Mouse (Mus musculus) hindbrain, embryonic 15.5 days (tissue): ENCODE measurements around the gene Tnpo1. TPM values are rescaled to one million over a fixed set of nuclear protein-coding genes. Genes with fewer than 3 reads are reported as not detected.

Experiments used
- ATAC-seq: fragments of 200-750 bp; cut with Nextera tagmentation; 2 replicates; pipeline ENCODE4 v1.8.0; 2017; ENCODE audit warnings: low read depth, moderate number of reproducible peaks, moderate TSS enrichment; ENCODE audit not compliant: low FRiP score
- H3K27ac ChIP-seq: fragments of 300-500 bp; sonication (generic); replicated peaks from 2 replicates; pipeline ENCODE4 v1.5.1; 2015; ENCODE audit warnings: mild to moderate bottlenecking, inconsistent platforms
- H3K27me3 ChIP-seq: fragments of 300-500 bp; sonication (generic); 2 replicates; pipeline ENCODE4 v1.6.1; 2015; ENCODE audit warnings: control low read depth, inconsistent platforms
- H3K36me3 ChIP-seq: fragments of 300-500 bp; sonication (generic); 2 replicates; pipeline ENCODE4 v1.6.1; 2015; ENCODE audit warnings: control low read depth, inconsistent platforms
- H3K4me1 ChIP-seq: fragments of 300-500 bp; sonication (generic); replicated peaks from 2 replicates; pipeline ENCODE4 v1.6.1; 2015; ENCODE audit warnings: control low read depth, inconsistent platforms
- H3K4me2 ChIP-seq: fragments of 300-500 bp; sonication (generic); 2 replicates; pipeline ENCODE4 v1.6.1; 2015; ENCODE audit warnings: moderate library complexity, mild to moderate bottlenecking, inconsistent platforms
- H3K4me3 ChIP-seq: fragments of 300-500 bp; sonication (generic); 2 replicates; pipeline ENCODE4 v1.5.1; 2015; ENCODE audit warnings: mild to moderate bottlenecking, inconsistent platforms
- H3K9ac ChIP-seq: fragments of 300-500 bp; sonication (generic); 2 replicates; pipeline ENCODE4 v1.6.1; 2015; ENCODE audit warnings: inconsistent platforms
- H3K9me3 ChIP-seq: fragments of 300-500 bp; sonication (generic); 2 replicates; pipeline ENCODE4 v1.6.1; 2016; ENCODE audit warnings: control low read depth, inconsistent platforms
- WGBS: fragments of 180-500 bp; shearing (Covaris S2); methylation state at CpG from one replicate; pipeline ENCODE4 v1.1.7; 2015; 5-methylcytosine and 5-hydroxymethylcytosine counted together
- polyA plus RNA-seq: library from polyadenylated mRNA; unstranded; fragments of >200 nt; fragmentation: Nextera tagmentation; extraction: Ambion mirVana; gene quantifications from 2 replicates; pipeline ENCODE4 v1.2.1, GENCODE M21; 2015

Gene Tnpo1
- polyA plus RNA-seq, 1 experiment from 2014 or later, result 41.9 TPM

- no peaks in the 10 kb centered on the region for H3K4me1 ChIP-seq
- no peaks in the 10 kb centered on the region for H3K36me3 ChIP-seq
- no peak overlapping the region for H3K27ac ChIP-seq
- ATAC-seq, result no peak
- no peak overlapping the region for H3K4me3 ChIP-seq
- no peak overlapping the region for H3K9ac ChIP-seq
- WGBS, result 76% methylated on average over 4 of the region's 4 CpGs
- H3K4me2 ChIP-seq, result no peak overlapping the region
- no peaks in the 10 kb centered on the region for H3K9me3 ChIP-seq
- no peaks in the 10 kb centered on the region for H3K27me3 ChIP-seq
Observed at GRCm38 (mm10) chr13:98948146-98948545, 22.0 kb upstream of the Tnpo1 start.

DNA sequence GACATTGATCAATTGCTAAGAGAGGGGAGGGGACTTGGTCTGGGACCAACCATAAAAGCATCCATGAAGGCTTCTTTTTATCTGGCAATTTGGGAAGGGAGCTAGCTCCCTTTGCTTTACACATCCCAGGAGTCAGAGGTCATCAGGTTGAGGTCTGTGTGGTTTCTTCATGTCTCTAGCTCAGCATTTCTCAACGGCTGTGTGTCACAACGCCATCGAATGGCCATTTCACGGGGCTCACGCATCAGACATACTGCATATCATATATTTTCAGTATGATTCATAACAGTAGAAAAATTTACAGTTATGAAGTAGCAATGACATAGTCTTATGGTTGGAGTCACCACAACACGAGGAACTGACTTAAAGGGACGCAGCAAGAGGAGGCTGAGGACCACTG, 20.2 kb upstream of the Tnpo1 start:
- no peak overlapping the region for H3K4me2 ChIP-seq
- H3K27ac ChIP-seq, result no peak overlapping the region
- 77% methylated on average over 7 of the region's 7 CpGs for WGBS
- no peaks in the 10 kb centered on the region for H3K27me3 ChIP-seq
- no peak for ATAC-seq
- no peaks in the 10 kb centered on the region for H3K4me1 ChIP-seq
- no peaks in the 10 kb centered on the region for H3K9me3 ChIP-seq
- no peak overlapping the region for H3K9ac ChIP-seq
- H3K36me3 ChIP-seq, result no peaks in the 10 kb centered on the region
- H3K4me3 ChIP-seq, result no peak overlapping the region

DNA sequence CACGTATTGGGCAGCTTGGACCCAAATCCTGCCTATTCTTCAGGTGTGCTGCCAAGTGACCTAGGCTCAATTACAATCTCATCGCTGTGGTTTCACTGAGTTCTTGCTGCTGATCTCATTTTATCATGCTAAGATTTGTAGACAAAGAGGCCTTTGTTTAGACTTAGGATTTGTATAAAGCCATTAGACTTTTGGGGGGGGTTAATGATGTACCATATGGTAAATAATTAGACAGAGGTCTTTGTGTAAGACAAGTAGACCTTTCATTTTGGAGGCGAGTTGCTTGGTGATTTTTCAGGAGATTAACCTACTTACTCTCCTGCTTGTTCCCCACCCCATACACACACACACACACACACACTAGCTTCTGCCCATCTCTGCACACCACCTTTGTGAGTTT, 19.7 kb upstream of the Tnpo1 start:
- Histone ChIP-seq H3K9me3 (no peaks in the 10 kb centered on the region), H3K4me1 (no peaks in the 10 kb centered on the region), H3K27ac (no peak overlapping the region), H3K27me3 (no peaks in the 10 kb centered on the region), H3K9ac (no peak overlapping the region), H3K4me3 (no peak overlapping the region), H3K4me2 (no peak overlapping the region), H3K36me3 (no peaks in the 10 kb centered on the region)
- ATAC-seq, result no peak
- WGBS, result 36% methylated on average over 3 of the region's 3 CpGs

DNA sequence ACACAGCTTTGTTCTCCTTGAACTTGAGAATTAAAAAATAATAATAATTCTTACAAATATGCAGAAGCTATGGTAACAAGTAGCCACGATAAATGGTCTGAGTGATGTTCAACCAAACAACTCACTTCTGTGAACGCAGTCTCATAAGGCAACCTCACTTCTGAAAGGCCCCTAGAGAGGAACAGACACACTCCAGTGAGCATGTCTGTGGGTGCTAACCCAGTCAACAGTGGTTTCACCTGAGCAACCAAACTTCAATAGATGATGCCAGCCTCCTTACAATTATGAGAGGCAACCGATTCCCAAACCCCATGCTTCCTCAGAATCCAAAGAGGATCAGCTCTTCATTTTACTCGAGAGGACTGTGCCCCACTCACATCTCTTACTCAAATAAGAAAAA, 19.2 kb upstream of the Tnpo1 start:
- no peaks in the 10 kb centered on the region for H3K9me3 ChIP-seq
- no peak overlapping the region for H3K27ac ChIP-seq
- 90% methylated on average over 4 of the region's 4 CpGs for WGBS
- no peaks in the 10 kb centered on the region for H3K4me1 ChIP-seq
- H3K4me2 ChIP-seq, result no peak overlapping the region
- no peaks in the 10 kb centered on the region for H3K36me3 ChIP-seq
- no peak overlapping the region for H3K9ac ChIP-seq
- no peak overlapping the region for H3K4me3 ChIP-seq
- no peaks in the 10 kb centered on the region for H3K27me3 ChIP-seq
- no peak for ATAC-seq

- H3K27me3 ChIP-seq, result no peaks in the 10 kb centered on the region
- H3K4me1 ChIP-seq, result no peaks in the 10 kb centered on the region
- 76% methylated on average over 7 of the region's 7 CpGs for WGBS
- H3K4me3 ChIP-seq, result no peak overlapping the region
- H3K27ac ChIP-seq, result no peak overlapping the region
- no peak for ATAC-seq
- no peaks in the 10 kb centered on the region for H3K36me3 ChIP-seq
- no peaks in the 10 kb centered on the region for H3K9me3 ChIP-seq
- no peak overlapping the region for H3K9ac ChIP-seq
- no peak overlapping the region for H3K4me2 ChIP-seq
Observed at GRCm38 (mm10) chr13:98944620-98945081, 18.5 kb upstream of the Tnpo1 start.

DNA sequence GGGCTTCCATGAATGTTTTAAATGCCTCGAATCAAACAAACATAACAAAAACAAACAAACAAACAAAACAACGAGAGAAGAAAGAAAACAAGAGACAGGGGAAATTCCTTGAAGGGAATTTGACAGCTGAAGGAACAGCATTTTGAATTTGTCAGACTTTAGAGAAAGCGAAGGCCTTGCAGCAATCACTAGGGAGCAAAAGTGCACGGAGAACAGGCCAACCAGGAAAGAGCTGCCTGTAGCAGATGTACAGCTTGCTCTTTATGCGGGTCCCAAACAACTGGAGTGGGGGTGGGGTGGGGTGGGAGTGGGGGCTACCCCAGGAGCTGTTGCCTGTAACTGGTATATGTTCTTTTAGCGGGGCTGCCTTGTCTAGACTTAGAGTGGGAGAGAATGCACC, 16.2 kb upstream of the Tnpo1 start:
- no peak overlapping the region for H3K4me3 ChIP-seq
- 67% methylated on average over 6 of the region's 6 CpGs for WGBS
- ATAC-seq, result no peak

GRCm38 (mm10) chr13:98941829-98942343, 15.7 kb upstream of the Tnpo1 start:
- WGBS, result 80% methylated on average over 7 of the region's 7 CpGs
- Histone ChIP-seq H3K27me3 (no peaks in the 10 kb centered on the region), H3K4me2 (no peak overlapping the region), H3K4me3 (no peak overlapping the region), H3K9me3 (no peaks in the 10 kb centered on the region), H3K9ac (no peak overlapping the region), H3K27ac (no peak overlapping the region), H3K36me3 (no peaks in the 10 kb centered on the region), H3K4me1 (no peaks in the 10 kb centered on the region)
- ATAC-seq, result no peak

More for the DNA sequence above, 16.2 kb upstream of the Tnpo1 start:
- H3K36me3 ChIP-seq, result no peaks in the 10 kb centered on the region
- H3K4me1 ChIP-seq, result no peaks in the 10 kb centered on the region
- no peak overlapping the region for H3K9ac ChIP-seq
- no peaks in the 10 kb centered on the region for H3K9me3 ChIP-seq
- H3K27ac ChIP-seq, result no peak overlapping the region
- H3K27me3 ChIP-seq, result no peaks in the 10 kb centered on the region
- H3K4me2 ChIP-seq, result no peak overlapping the region

DNA sequence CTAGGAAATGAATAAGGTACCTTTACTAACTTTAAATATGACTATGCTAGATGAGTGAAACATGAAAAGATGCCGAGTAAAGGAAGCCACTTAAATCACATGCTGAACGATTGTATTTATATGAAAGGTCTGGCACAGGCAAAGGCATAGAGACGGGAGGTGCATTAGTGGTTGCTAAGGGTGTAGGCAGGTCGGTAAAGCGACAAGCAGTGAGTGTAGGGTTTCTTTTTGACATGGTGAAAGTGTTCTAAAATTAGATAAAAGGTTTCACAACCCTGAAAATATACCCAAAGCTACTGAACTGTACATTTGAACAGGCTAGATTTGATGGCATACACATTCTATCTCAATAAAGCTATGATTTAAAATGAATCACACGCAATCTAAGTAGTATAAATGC, 10.9 kb upstream of the Tnpo1 start:
- Histone ChIP-seq H3K4me2 (no peak overlapping the region), H3K27me3 (no peaks in the 10 kb centered on the region), H3K27ac (no peak overlapping the region), H3K4me3 (no peak overlapping the region), H3K9ac (no peak overlapping the region), H3K4me1 (no peaks in the 10 kb centered on the region), H3K9me3 (no peaks in the 10 kb centered on the region), H3K36me3 (no peaks in the 10 kb centered on the region)
- no peak for ATAC-seq
- 84% methylated on average over 6 of the region's 6 CpGs for WGBS

- no peaks in the 10 kb centered on the region for H3K9me3 ChIP-seq
- H3K4me2 ChIP-seq, result no peak overlapping the region
- H3K36me3 ChIP-seq, result no peaks in the 10 kb centered on the region
- peaks cover 14% of the 10 kb centered on the region for H3K4me1 ChIP-seq
- no peak overlapping the region for H3K27ac ChIP-seq
- H3K9ac ChIP-seq, result no peak overlapping the region
- WGBS, result 93% methylated on average over 2 of the region's 2 CpGs
- no peak for ATAC-seq
- H3K4me3 ChIP-seq, result no peak overlapping the region
- H3K27me3 ChIP-seq, result no peaks in the 10 kb centered on the region
Observed at GRCm38 (mm10) chr13:98928908-98929307, 2.7 kb upstream of the Tnpo1 start.

DNA sequence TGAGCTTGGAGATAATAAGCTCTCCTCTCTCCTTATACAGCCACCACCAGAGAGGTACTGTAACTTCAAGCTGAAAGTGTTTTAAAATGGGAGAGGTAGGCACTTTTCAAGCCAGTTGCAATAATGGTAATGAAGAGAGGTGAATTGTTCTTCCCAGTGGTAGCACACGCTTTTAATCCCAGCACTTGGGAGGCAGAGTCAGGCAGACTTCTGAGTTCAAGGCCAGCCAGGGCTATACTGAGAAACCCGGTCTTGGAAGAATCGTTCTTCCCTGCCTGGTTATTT, 716 bp upstream of the Tnpo1 start:
- Histone ChIP-seq H3K9ac (peak overlapping the region; percentile 89), H3K27ac (peak overlapping the region; percentile 99), H3K4me3 (peak overlapping the region; percentile 76), H3K27me3 (no peaks in the 10 kb centered on the region), H3K4me1 (peaks cover 27% of the 10 kb centered on the region), H3K36me3 (no peaks in the 10 kb centered on the region), H3K4me2 (peak overlapping the region; percentile 64), H3K9me3 (no peaks in the 10 kb centered on the region)
- ATAC-seq, result peak; percentile 2; the same call in 1 of the 2 replicates
- WGBS, result 72% methylated on average over 3 of the region's 3 CpGs

GRCm38 (mm10) chr13:98925486-98926212, 535 bp downstream of the Tnpo1 start:
- Histone ChIP-seq H3K4me3 (peak overlapping the region; percentile 76), H3K4me2 (peak overlapping the region; percentile 64), H3K4me1 (peaks cover 38% of the 10 kb centered on the region), H3K9me3 (no peaks in the 10 kb centered on the region), H3K9ac (peak overlapping the region; percentile 89), H3K27me3 (no peaks in the 10 kb centered on the region), H3K36me3 (no peaks in the 10 kb centered on the region), H3K27ac (peak overlapping the region; percentile 99)
- peak; percentile 10 for ATAC-seq
- under 1% methylated on average over 46 of the region's 66 CpGs for WGBS

GRCm38 (mm10) chr13:98924897-98925485, 1.2 kb downstream of the Tnpo1 start:
- peak overlapping the region; percentile 99 for H3K27ac ChIP-seq
- H3K9me3 ChIP-seq, result no peaks in the 10 kb centered on the region
- H3K9ac ChIP-seq, result peak overlapping the region; percentile 89
- H3K4me1 ChIP-seq, result peaks cover 42% of the 10 kb centered on the region
- H3K4me2 ChIP-seq, result peak overlapping the region; percentile 64
- no peaks in the 10 kb centered on the region for H3K27me3 ChIP-seq
- 10% methylated on average over 11 of the region's 11 CpGs for WGBS
- no peaks in the 10 kb centered on the region for H3K36me3 ChIP-seq
- ATAC-seq, result no peak
- H3K4me3 ChIP-seq, result peak overlapping the region; percentile 76
